Mouse (Mus musculus) Patski (cell line): ENCODE data around the gene Cc2d1b. TPM values are rescaled to one million over a fixed set of nuclear protein-coding genes. Genes with fewer than 3 reads are reported as not detected.

ENCODE experiments used
- ATAC-seq: fragments of 100-300 bp; one replicate; pipeline ENCODE4 v1.8.0; 2021
- CTCF ChIA-PET: fragments of 350-600 bp; sonication (Branson Sonifier 250); formaldehyde crosslinking; loops from one replicate; lab custom pipeline; 2022; ENCODE audit warnings: inconsistent platforms; lab: Charles Lee
- POLR2A ChIA-PET: fragments of 350-600 bp; sonication (Branson Sonifier 250); formaldehyde crosslinking; loops from one replicate; lab custom pipeline; 2022; ENCODE audit warnings: antibody characterized with exemption, inconsistent platforms; lab: Charles Lee
- DNase-seq: peaks from one replicate; pipeline ENCODE4 v3.0.0-alpha.2; 2011; ENCODE audit warnings: low read depth, low spot score
- H3K27me3 ChIP-seq: fragments of 371-371 bp; one replicate; pipeline ENCODE4 v1.5.1; 2021
- CTCF ChIP-seq: fragments of 100-300 bp; IDR thresholded peaks from one replicate; pipeline ENCODE4 v1.5.1; 2021
- in situ Hi-C: fragments of 300-500 bp; cut with MboI; formaldehyde crosslinking; loops from 3 replicates; pipeline ENCODE4 v1.11.1; 2018; ENCODE audit warnings: low pct_unique_long_range_greater_than_20kb, mixed read lengths
- polyA plus RNA-seq: library from polyadenylated mRNA; unstranded; gene quantifications from one replicate; pipeline ENCODE4 v1.2.3, GENCODE M21; 2021

The Cc2d1b gene
- 47.3 TPM for polyA plus RNA-seq

DNA sequence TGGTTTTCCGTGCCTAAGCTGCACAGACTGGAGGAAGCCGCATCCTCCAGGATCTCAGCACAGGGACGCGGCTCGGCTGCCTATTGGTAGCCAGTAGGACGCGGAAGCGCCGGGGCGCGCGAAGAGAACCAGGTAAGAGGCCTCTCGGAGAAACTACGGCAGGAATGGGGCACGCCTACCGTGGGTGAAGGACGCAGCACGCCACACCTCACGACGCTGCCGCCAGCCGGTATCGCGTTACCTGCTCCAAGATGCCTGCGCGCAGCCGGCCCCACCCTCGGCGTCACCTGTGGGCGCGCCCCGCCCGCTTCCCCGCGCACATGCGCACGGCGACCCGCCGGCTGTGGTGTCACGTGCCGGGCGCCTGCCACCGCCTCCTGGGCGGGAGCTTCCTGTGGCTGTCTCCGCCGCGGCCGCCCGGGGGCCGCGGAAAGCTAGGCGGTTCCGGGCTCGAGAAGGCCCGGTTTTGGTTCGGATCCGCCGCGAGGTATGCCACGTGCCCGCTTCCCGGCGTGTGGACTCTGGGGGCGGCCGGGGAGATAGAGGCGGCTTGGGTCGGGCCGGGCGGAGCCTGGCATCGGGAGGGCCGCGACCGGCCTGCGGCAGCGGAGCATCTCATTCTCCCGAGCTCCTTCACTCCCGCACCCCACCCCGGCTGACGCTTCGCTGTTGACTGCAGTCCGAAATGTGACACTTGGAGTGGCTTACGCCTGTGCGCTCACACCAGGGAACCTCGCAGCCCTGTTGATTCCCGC lies at the start of gene Cc2d1b:
TSS of gene Cc2d1b (plus strand) at position 354 of the 755 bp plus-strand sequence.
- CTCF ChIA-PET, result interaction anchor here (0.9 kb wide), 1 partner anchor 10 kb away, joined by 3 read pairs; no protein-coding TSS in a partner anchor
- in situ Hi-C loops, result no loop called here
- TF ChIP-seq CTCF, result no peak

DNA sequence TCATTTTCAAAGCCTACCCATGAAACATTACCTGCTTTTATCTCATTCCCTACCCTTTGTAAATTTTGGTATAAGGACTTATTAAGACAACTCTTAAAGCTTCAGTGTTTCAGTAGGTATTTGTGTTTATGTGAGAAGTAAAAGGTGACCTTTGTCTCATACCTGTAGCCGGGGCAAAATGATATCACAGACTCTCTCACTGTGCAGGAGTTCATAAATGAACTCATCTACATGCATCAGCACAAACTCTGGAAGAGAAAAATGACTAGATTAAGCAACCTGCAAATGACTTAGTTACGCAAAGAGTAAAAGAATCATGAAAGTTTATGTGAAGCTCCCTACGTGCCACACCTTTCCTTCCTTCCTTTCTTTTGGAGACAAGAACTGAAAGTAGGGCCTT lies 47.1 kb upstream of the Cc2d1b start:
- POLR2A ChIA-PET, result no interaction called here
- in situ Hi-C loops, result no loop called here
- TF ChIP-seq CTCF, result no peak
- H3K27me3 ChIP-seq, result no peaks in the 10 kb centered on the region
- ATAC-seq, result no peak
- no peak for DNase-seq
- CTCF ChIA-PET, result no interaction called here

More for the DNA sequence above, at the start of gene Cc2d1b:
- H3K27me3 ChIP-seq, result no peaks in the 10 kb centered on the region
- POLR2A ChIA-PET, result interaction anchor here (1.6 kb wide), 1 partner anchor 10 kb away, joined by 4 read pairs; no protein-coding TSS in a partner anchor
- DNase-seq (peak; percentile 54), ATAC-seq (peak; percentile 88)

DNA sequence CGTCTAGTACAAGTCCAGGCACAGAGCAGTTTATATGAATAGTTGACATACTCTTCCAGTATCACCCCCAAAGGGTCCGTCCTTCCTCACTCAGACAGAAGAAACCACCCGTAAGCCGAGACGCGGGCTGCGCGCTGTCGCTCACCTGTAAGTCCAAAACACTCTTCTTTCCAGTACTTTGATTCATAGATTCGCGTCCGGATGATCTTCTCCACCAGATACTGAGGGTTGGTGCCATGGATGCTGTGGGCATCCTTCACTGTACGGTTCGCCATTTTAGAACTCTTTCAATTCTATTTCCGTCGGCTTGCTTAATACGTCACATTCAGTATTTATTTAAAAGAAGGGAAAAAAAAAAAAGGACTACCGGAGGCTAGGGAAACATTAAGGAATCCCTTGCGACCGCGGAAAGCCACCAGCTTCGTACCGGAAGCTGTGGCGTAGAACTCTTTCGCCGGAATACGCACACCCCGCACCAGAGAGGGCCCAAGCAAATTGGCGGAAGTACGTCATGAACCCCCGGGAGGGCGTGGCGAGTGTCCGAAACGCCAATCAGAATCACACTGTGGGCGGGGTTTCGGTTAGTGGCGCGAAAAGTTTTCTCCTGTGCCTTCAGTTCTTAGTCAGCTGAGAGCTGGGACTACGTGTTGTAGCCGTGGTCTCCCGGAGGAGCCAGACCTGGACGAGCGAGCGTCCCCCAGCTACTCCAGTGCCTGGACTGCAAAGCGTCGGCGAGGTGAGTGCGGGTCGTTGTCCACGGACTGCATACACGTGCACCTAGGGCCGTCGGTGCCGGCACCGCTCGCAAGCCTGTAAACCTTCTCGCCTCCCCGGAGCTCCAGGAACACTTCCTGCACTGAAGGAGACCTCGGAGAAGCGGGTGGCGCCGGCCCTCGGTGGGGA lies 40.6 kb upstream of the Cc2d1b start, which contains the start of the genes Prpf38a and Orc1:
TSS of gene Prpf38a (minus strand) at position 497 of the 903 bp plus-strand sequence.
TSS of gene Orc1 (plus strand) at position 584 of the 903 bp plus-strand sequence.
- in situ Hi-C loops, result no loop called here
- TF ChIP-seq CTCF, result no peak
- ChIA-PET CTCF (no interaction called here), POLR2A (no interaction called here)
- DNase-seq (peak; percentile 88), ATAC-seq (peak; percentile 72)
- H3K27me3 ChIP-seq, result no peaks in the 10 kb centered on the region

DNA sequence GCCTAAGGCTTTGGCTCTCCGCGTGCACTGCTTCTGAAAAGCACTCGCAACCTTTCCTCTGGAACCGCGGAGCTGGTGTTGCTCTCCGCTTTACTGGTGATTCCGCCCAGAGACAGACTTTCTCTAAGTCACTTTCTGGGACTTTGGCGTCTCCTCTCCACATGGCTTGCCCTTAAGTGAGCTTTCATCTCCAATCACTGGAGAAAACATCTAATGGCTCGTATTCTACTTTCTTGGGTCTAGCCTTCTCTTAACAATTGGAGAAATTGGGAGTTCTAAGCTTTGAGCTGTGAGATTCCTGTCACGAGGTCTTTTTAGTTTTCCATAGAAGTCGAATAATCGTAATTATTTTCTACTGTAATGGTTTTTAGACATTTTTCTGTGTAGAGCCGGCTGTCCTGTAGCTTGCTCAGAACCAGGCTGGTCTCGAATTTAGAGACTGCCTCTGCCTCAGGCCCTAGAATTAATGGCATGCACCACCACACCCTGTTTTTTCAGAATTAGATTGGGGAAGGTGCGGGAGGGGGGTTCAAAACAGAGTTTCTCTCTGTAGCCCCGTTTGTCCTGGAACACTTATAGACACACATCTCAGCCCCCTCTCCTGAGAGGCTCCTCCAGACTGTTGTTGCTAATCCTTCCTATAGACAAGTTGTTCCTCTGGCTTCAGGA lies 39.9 kb upstream of the Cc2d1b start:
- POLR2A ChIA-PET, result no interaction called here
- H3K27me3 ChIP-seq, result no peaks in the 10 kb centered on the region
- in situ Hi-C loops, result no loop called here

DNA sequence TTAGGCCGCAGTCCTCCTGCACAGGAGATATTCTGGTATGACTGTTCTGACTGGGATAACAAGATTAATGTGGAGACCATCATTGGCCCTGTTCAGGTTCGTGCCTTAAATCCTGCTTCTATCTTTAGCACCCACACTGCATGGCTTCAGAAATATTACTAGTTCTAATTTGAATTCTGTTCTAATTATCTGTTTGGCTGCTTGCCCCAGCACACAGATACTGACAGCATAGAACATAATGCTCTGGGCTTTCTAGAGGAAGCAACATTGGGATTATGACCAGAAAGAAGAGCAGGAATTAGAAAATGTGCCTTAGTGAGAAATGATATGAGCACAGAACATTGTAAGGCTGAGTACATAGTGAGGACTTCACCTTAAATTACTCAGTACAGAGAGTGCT lies 26.4 kb upstream of the Cc2d1b start:
- ATAC-seq (no peak), DNase-seq (no peak)
- CTCF ChIA-PET, result no interaction called here
- POLR2A ChIA-PET, result no interaction called here
- no peaks in the 10 kb centered on the region for H3K27me3 ChIP-seq
- TF ChIP-seq CTCF, result no peak
- in situ Hi-C loops, result no loop called here

More for the DNA sequence above, 39.9 kb upstream of the Cc2d1b start:
- DNase-seq (no peak), ATAC-seq (no peak)
- TF ChIP-seq CTCF, result no peak
- CTCF ChIA-PET, result no interaction called here

DNA sequence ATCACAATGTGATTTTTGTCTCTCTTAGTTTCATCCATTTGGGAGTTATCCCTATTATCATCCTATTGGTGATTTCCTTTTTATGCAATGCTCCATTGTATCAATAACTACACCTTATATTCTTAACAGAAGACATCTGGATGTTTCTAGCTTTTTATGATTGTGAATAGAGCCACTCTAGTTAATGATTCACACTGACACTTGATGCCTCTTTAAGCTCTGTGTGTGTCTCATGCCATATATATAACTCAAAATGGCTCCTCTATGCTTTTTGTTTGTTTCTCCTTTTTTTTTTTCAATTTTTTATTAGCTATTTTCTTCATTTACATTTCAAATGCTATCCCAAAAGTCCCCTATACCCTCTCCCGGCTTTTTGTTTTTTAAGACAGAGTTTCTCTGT lies 24.0 kb upstream of the Cc2d1b start:
- ChIA-PET CTCF (no interaction called here), POLR2A (no interaction called here)
- DNase-seq, result no peak
- no peaks in the 10 kb centered on the region for H3K27me3 ChIP-seq
- no peak for ATAC-seq
- in situ Hi-C loops, result no loop called here
- TF ChIP-seq CTCF, result no peak

DNA sequence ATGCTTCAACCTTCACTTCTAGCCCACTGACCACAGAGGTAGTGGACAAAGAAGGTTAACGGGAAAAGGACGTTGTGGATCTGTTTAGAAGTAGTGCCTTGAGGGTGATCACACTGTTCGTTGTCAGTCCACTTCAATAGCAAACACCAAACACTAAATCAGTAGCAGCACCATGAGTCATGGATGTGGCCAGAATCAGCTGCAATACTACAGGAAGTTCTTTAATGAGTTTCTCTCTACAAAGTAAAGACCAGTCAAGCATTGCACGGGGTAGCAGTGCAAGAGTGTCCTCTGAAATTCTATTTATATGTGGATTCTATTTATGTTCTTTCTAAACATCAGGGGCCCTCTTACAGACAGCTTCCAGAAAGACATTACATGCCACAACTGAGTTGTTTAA lies 21.4 kb upstream of the Cc2d1b start:
- ChIA-PET POLR2A (no interaction called here), CTCF (no interaction called here)
- no peaks in the 10 kb centered on the region for H3K27me3 ChIP-seq
- ATAC-seq (no peak), DNase-seq (no peak)
- in situ Hi-C loops, result no loop called here
- TF ChIP-seq CTCF, result no peak

DNA sequence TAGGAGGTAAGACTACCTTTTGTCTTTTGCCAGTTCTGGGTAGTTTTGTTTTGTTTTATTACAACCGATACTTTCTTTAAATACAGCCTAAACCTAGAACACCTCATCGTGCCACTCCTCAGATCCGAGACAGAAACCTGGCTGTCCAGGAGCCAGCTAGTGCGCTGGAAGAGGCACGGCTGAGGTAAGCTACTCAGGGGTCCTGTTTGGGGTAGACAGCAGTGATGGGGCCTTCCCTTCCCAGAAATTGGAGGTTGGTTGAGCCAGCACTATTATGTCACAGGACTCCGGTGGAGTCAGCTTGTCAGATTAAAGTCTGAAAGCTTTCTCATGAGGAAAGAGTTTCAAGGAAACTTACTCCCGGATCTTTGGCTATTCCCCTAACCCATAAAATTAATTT lies 17.9 kb upstream of the Cc2d1b start:
- ChIA-PET CTCF (no interaction called here), POLR2A (no interaction called here)
- ATAC-seq, result no peak
- no peaks in the 10 kb centered on the region for H3K27me3 ChIP-seq
- in situ Hi-C loops, result no loop called here
- no peak for DNase-seq
- no peak for TF ChIP-seq CTCF

DNA sequence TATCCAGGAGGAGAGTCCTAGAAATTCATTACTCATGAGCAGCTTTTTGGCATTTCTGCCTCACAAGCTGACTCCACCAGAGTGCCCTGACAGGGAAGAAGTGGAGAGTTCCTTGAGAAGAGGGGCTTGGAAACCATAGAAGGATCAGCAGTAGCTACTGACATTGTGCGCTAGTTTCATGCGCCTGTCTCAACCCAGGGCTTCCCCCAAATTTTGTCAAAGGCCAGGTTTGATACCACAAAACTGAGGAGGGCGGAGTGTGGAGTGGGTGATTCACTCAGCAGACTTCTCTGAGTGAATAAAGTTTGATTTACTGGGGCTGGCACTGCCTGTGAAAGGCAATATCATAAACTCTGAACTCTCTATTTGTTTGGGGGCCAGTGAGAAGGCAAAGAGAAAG lies 11.1 kb upstream of the Cc2d1b start:
- ATAC-seq (no peak), DNase-seq (no peak)
- CTCF ChIA-PET, result interaction anchor here (1.3 kb wide), 1 partner anchor 8 kb away, joined by 5 read pairs; no protein-coding TSS in a partner anchor
- no peaks in the 10 kb centered on the region for H3K27me3 ChIP-seq
- TF ChIP-seq CTCF, result no peak
- in situ Hi-C loops, result no loop called here
- POLR2A ChIA-PET, result no interaction called here

DNA sequence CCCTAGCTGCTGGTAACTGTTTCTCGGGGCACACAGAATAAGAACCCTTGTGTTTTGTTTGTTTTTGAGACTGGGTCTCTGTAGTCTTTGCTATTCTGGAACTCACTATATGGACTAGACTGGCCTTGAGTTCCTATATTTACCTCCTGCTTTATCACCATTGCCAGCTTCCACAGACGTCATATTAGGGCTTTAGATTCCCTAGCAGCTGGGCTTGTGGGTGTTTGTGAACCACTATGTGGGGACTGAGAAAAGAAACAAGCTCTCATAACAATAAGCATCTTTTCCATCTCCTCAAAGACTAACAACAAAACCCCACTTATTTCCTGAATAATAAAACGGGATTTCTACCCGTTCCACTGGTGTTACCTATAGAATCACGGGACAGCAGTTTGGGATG lies 8.8 kb upstream of the Cc2d1b start:
- in situ Hi-C loops, result no loop called here
- no peak for ATAC-seq
- TF ChIP-seq CTCF, result no peak
- H3K27me3 ChIP-seq, result no peaks in the 10 kb centered on the region
- DNase-seq, result no peak
- CTCF ChIA-PET, result no interaction called here
- POLR2A ChIA-PET, result interaction anchor here (0.6 kb wide), 1 partner anchor 26 kb away, joined by 4 read pairs; no protein-coding TSS in a partner anchor
